Comparison of ENCODE assay signal across 8 mouse cellular contexts in genomic region chr10:75439211-75439811, GRCm38 (mm10). TPM values are rescaled to one million over a fixed set of nuclear protein-coding genes. Genes with fewer than 3 reads are reported as not detected.
DNase-seq lines count a peak whose midpoint lies in the region; ATAC-seq and TF ChIP-seq lines count a peak whose summit lies in the region.

No protein-coding gene starts in this region.

- no peak overlapping the region for H3K9ac ChIP-seq in midbrain, embryonic 11.5 days (ENCODE audit: low read length)

- peak; percentile 93 for TF ChIP-seq CTCF in layer of hippocampus, adult 2 months (conservative IDR thresholded peaks at IDR 0.05)

- ATAC-seq in cerebellum, adult (ENCODE audit: insufficient number of reproducible peaks, low FRiP score, low TSS enrichment) = no peak
- peak; percentile 72 for ATAC-seq in midbrain, embryonic 11.5 days (ENCODE audit: low FRiP score)

- no peaks in the 10 kb centered on the region for H3K9me3 ChIP-seq in midbrain, embryonic 11.5 days (ENCODE audit: control insufficient read depth, low read length)

- H3K4me1 ChIP-seq in midbrain, embryonic 11.5 days (ENCODE audit: control insufficient read depth, insufficient read depth, low read length) = no peaks in the 10 kb centered on the region; the same call in none of the 2 replicates

- no peak overlapping the region for H3K4me3 ChIP-seq in layer of hippocampus, adult 2 months
- no peak overlapping the region for H3K4me3 ChIP-seq in midbrain, embryonic 11.5 days (ENCODE audit: low read depth, low read length)

- no peak overlapping the region for H3K4me2 ChIP-seq in midbrain, embryonic 11.5 days

- 56% methylated on average over 7 of the region's 7 CpGs for WGBS in midbrain, embryonic 11.5 days

- H3K27ac ChIP-seq in layer of hippocampus, adult 2 months = peak overlapping the region; percentile 24
- no peak overlapping the region for H3K27ac ChIP-seq in midbrain, embryonic 11.5 days (ENCODE audit: low read depth, low read length)

- peak; percentile 18 to 59 for DNase-seq in cerebellum, adult 18-20 months
- DNase-seq in A20 (ENCODE audit: low read depth, low spot score) = peak; percentile 63
- peak; percentile 34 for DNase-seq in cerebellum, adult 8-10 months
- peak; percentile 61 for DNase-seq in heart, adult 8-10 months (ENCODE audit: low spot score)
- DNase-seq in layer of hippocampus, adult 2 months (ENCODE audit: low spot score in 2 of 2) = peak; percentile 21 to 53
- DNase-seq in midbrain, embryonic 11.5 days (ENCODE audit: low spot score, missing footprints) = peak; percentile 93
- DNase-seq in thymus, postnatal 0 days (ENCODE audit: low spot score) = peak; percentile 37

- no peaks in the 10 kb centered on the region for H3K36me3 ChIP-seq in midbrain, embryonic 11.5 days (ENCODE audit: control insufficient read depth, insufficient read depth, low read length)

- H3K27me3 ChIP-seq in midbrain, embryonic 11.5 days (ENCODE audit: control insufficient read depth, insufficient read depth, low read length) = no peaks in the 10 kb centered on the region

RNA-seq across cellular contexts. Expression of gene Upb1, which starts 38.4 kb away (rescaled TPM):
- 1 to 10 TPM in 1 of 4 experiments, under 1 TPM in 3; 0.53 to 1.0 (median 0.63) TPM for total RNA-seq in heart, adult 8-10 months (2022)
- under 1 TPM in 1 of 2 experiments, not detected in 1; 0.31 TPM for total RNA-seq in layer of hippocampus, adult 2 months (2021)
- polyA plus RNA-seq in midbrain, embryonic 11.5 days (2014; fragmentation: Nextera tagmentation; extraction: Ambion mirVana) = not detected in 2 replicates
- 0.42 and 0.55 TPM in 2 replicates for polyA plus RNA-seq in thymus, postnatal 0 days (2015; fragmentation: Nextera tagmentation; extraction: Ambion mirVana)

Comparison
In these comparisons a context has a peak if more than half of its experiments do, and no peak if none do; other contexts are left out.
1. DNase-seq: peak in every context shown above with its lines; median percentile 93 in midbrain, embryonic 11.5 days; 63 in A20; 61 in heart, adult 8-10 months; 38 in cerebellum, adult 18-20 months; 37 in layer of hippocampus, adult 2 months; 37 in thymus, postnatal 0 days; 34 in cerebellum, adult 8-10 months.